Mouse (Mus musculus): ENCODE measurements at regions not wholly inside any gene's neighbourhood (a gene's known extent, or its start where the extent isn't known, plus 50 kb on each side); places are given as distances from the start of the nearest gene placed in this dataset.

DNA sequence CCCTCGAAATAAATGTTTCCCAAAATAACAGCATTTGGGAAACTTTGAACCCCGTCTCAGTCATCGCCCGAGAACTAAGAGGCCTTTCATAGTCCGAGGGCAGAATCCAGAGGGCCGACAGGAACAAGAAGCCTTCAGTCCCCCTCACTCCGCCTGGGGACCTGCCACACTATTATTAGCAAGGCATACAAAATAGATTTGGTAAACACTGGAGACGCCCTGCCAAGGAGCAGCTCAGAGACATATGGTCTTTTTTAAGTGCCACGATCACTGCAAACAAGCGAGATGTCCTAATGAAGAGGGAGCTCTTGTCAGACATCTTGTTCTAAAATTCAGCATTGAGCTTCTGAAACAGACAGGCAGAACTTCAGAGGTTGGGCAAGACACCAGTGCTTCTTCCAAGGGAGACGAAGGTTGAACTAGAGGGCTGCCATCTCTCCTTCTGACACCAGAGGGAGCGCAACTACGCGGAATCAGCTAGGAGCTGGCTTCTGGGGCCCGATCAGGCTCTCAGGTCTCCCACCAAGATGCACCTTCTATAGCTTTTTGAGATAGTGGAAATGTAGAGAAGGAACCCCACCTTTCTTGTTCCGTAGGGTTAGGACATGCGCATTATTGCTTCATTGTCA lies 226.2 kb downstream of the Rnf144b start:
- TF ChIP-seq POLR2A (IDR thresholded peaks at IDR 0.05; ENCODE audit: control insufficient read depth, low read depth, low read length): no peak
- peak; percentile 54; the same call in 1 of the 2 replicates for TF ChIP-seq CTCF (IDR thresholded peaks at IDR 0.05; ENCODE audit: control insufficient read depth, insufficient read depth, insufficient replicate concordance, low read depth, low read length)
